Mouse (Mus musculus): ENCODE measurements around the gene Katnbl1. TPM values are rescaled to one million over a fixed set of nuclear protein-coding genes. Genes with fewer than 3 reads are reported as not detected.
A peak's percentile ranks its signal among the peaks of the same experiment; 100 is the strongest.

Gene Katnbl1
- polyA plus RNA-seq, 1 experiment from 2014 or later = 44.2 TPM

GRCm38 (mm10) chr2:112367726-112368673, 11.0 kb upstream of the Katnbl1 start, which contains the start of gene Emc4:
TSS of gene Emc4 (minus strand) at chr2:112368027.
- peak within 1 kb of the TSS; percentile 75 for H3K9ac ChIP-seq (replicated peaks)
- peak within 1 kb of the TSS; percentile 82 for H3K4me2 ChIP-seq (replicated peaks)
- H3K27me3 ChIP-seq = no peaks in the 10 kb centered on the region
- H3K4me3 ChIP-seq = peak within 1 kb of the TSS; percentile 70
- ATAC-seq (ENCODE audit: low FRiP score, low read depth) = peak; percentile 88
- WGBS = 2% methylated on average over 46 of the region's 46 CpGs
- H3K4me1 ChIP-seq = peaks cover 13% of the 10 kb centered on the region
- H3K27ac ChIP-seq (replicated peaks) = peak within 1 kb of the TSS; percentile 79
- peaks cover 20% of the 10 kb centered on the region for H3K36me3 ChIP-seq
- no peaks in the 10 kb centered on the region for H3K9me3 ChIP-seq

- Histone ChIP-seq H3K4me3 (no peak overlapping the region), H3K4me1 (peaks cover 13% of the 10 kb centered on the region), H3K9me3 (no peaks in the 10 kb centered on the region), H3K27me3 (no peaks in the 10 kb centered on the region), H3K27ac (replicated peaks) (no peak overlapping the region), H3K9ac (replicated peaks) (no peak overlapping the region), H3K4me2 (replicated peaks) (no peak overlapping the region), H3K36me3 (peaks cover 4% of the 10 kb centered on the region; the same call in 1 of the 2 replicates)
- 71% methylated on average over 5 of the region's 5 CpGs for WGBS
- ATAC-seq (ENCODE audit: low FRiP score, low read depth) = no peak
Measured at GRCm38 (mm10) chr2:112369941-112370340, 9.1 kb upstream of the Katnbl1 start.

- Histone ChIP-seq H3K9ac (replicated peaks) (no peak overlapping the region), H3K9me3 (no peaks in the 10 kb centered on the region), H3K27me3 (0 out of 2 replicates have a peak, but pooled peaks cover 3% of the 10 kb centered on the region), H3K4me3 (no peak overlapping the region), H3K4me1 (no peaks in the 10 kb centered on the region), H3K36me3 (no peaks in the 10 kb centered on the region), H3K4me2 (replicated peaks) (no peak overlapping the region), H3K27ac (replicated peaks) (no peak overlapping the region)
- ATAC-seq (ENCODE audit: low FRiP score, low read depth) = no peak
- WGBS = 54% methylated on average over 4 of the region's 4 CpGs
Measured at GRCm38 (mm10) chr2:112373141-112373540, 5.9 kb upstream of the Katnbl1 start.

DNA sequence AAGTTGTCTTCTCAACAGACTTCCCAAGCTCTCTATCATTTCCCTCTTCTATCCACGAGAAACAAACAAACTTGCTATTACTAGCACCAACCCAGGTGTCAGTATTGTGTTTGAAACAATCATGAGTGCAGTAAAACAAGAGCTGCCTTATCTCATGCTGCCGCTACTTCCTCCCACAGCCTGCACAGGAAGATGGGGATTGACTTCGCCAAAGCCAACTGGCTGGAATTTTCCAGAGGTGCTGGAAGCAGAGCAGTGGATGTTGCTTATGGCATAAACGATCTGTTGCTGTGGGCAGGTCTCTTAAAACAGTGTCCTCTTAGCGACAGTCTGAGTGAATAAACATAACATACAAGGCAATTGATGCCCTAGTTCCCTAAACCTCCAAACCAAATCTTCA, 4.4 kb upstream of the Katnbl1 start:
- no peak overlapping the region for H3K9ac ChIP-seq (replicated peaks)
- no peak overlapping the region for H3K27ac ChIP-seq (replicated peaks)
- H3K9me3 ChIP-seq = no peaks in the 10 kb centered on the region
- WGBS = 62% methylated on average over 5 of the region's 5 CpGs
- no peak for ATAC-seq (ENCODE audit: low FRiP score, low read depth)
- 0 out of 2 replicates have a peak, but pooled peaks cover 3% of the 10 kb centered on the region for H3K27me3 ChIP-seq
- H3K36me3 ChIP-seq = no peaks in the 10 kb centered on the region
- no peak overlapping the region for H3K4me3 ChIP-seq
- H3K4me2 ChIP-seq (replicated peaks) = no peak overlapping the region
- no peaks in the 10 kb centered on the region for H3K4me1 ChIP-seq

DNA sequence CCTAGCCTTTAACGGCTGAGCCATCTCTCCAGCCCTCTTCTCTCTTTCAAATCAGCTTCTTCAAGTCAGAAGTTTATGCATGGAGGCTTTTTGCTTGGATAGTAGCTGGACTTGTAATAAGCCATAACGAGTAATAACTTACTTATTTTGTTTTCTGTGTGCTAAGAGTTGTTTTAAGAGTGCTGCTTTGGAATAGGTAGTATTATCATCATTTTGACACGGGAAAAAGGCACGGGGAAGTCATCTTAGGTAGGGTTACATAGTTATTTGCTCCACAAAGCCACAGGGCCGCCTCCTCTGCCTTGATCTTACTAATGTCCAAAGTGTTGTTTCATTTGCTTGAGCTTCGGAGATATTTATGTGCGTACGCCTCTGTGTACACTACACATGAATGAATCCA, 1.1 kb downstream of the Katnbl1 start:
- Histone ChIP-seq H3K4me3 (peak overlapping the region; percentile 95), H3K4me1 (peaks cover 11% of the 10 kb centered on the region), H3K4me2 (replicated peaks) (peak overlapping the region; percentile 61), H3K9me3 (no peaks in the 10 kb centered on the region), H3K36me3 (no peaks in the 10 kb centered on the region), H3K27ac (replicated peaks) (no peak overlapping the region), H3K27me3 (0 out of 2 replicates have a peak, but pooled peaks cover 3% of the 10 kb centered on the region), H3K9ac (replicated peaks) (peak overlapping the region; percentile 95)
- whole genome bisulfite sequencing = 57% methylated on average over 8 of the region's 8 CpGs
- no peak for ATAC-seq (ENCODE audit: low FRiP score, low read depth)

- H3K9ac ChIP-seq (replicated peaks) = no peak overlapping the region
- WGBS = 95% methylated on average over 1 of the region's 1 CpGs
- H3K36me3 ChIP-seq = no peaks in the 10 kb centered on the region
- 0 out of 2 replicates have a peak, but pooled peaks cover 3% of the 10 kb centered on the region for H3K27me3 ChIP-seq
- ATAC-seq (ENCODE audit: low FRiP score, low read depth) = no peak
- H3K4me1 ChIP-seq = peaks cover 11% of the 10 kb centered on the region
- no peak overlapping the region for H3K4me3 ChIP-seq
- H3K27ac ChIP-seq (replicated peaks) = no peak overlapping the region
- H3K4me2 ChIP-seq (replicated peaks) = no peak overlapping the region; the same call in 1 of the 2 replicates
- H3K9me3 ChIP-seq = no peaks in the 10 kb centered on the region
Measured at GRCm38 (mm10) chr2:112381219-112381618, 2.2 kb downstream of the Katnbl1 start.

DNA sequence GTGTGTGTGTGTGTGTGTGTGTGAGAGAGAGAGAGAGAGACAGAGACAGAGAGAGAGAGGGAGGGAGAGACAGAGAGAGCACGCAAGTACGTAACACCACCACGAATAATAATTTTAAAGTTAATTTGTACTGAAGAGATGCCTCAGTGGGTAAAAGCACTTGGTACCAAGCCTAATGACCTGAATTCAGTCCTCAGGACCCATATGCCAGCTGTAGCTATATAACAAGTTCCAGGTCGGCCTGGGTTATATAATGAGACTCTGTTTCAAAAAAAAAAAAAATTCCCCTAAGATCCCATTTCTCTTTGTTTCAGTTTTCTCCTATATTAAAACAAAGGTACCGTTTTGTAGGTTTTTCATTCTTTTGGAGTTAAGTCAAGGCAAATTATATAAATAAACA, 11.8 kb downstream of the Katnbl1 start:
- Histone ChIP-seq H3K4me1 (no peaks in the 10 kb centered on the region), H3K9me3 (no peaks in the 10 kb centered on the region), H3K27ac (replicated peaks) (no peak overlapping the region), H3K4me2 (replicated peaks) (no peak overlapping the region), H3K27me3 (no peaks in the 10 kb centered on the region), H3K9ac (replicated peaks) (no peak overlapping the region), H3K36me3 (no peaks in the 10 kb centered on the region), H3K4me3 (no peak overlapping the region)
- 92% methylated on average over 5 of the region's 5 CpGs for WGBS
- ATAC-seq (ENCODE audit: low FRiP score, low read depth) = no peak

GRCm38 (mm10) chr2:112391346-112392000, 12.5 kb downstream of the Katnbl1 start:
- Histone ChIP-seq H3K4me3 (no peak overlapping the region), H3K9ac (replicated peaks) (no peak overlapping the region), H3K27me3 (no peaks in the 10 kb centered on the region), H3K27ac (replicated peaks) (no peak overlapping the region), H3K9me3 (no peaks in the 10 kb centered on the region), H3K4me2 (replicated peaks) (no peak overlapping the region), H3K4me1 (no peaks in the 10 kb centered on the region), H3K36me3 (no peaks in the 10 kb centered on the region)
- ATAC-seq (ENCODE audit: low FRiP score, low read depth) = no peak
- 92% methylated on average over 4 of the region's 4 CpGs for WGBS

DNA sequence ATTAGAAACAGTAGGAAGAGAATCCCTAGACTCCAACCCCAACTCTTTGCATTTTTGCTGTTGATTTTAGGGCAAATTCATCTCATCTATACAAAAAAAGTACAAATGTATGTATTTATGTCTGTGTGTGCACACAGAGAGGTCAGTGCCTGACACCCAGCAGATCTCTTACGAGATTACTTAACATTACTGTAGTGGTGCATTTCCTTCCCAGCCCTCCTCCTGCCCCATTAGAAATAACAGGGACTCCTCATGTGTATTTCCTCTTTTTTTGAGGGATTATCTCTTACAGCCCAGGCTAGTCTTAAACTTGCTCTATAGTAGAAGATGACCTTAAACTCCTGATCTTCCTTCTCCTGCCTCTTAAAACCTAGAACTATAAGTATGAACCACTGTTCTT, 13.7 kb downstream of the Katnbl1 start:
- ATAC-seq (ENCODE audit: low FRiP score, low read depth) = no peak
- WGBS = 89% methylated on average over 1 of the region's 1 CpGs
- Histone ChIP-seq H3K4me3 (no peak overlapping the region), H3K9ac (replicated peaks) (no peak overlapping the region), H3K36me3 (0 out of 2 replicates have a peak, but pooled peaks cover 2% of the 10 kb centered on the region), H3K4me2 (replicated peaks) (no peak overlapping the region), H3K4me1 (no peaks in the 10 kb centered on the region), H3K27ac (replicated peaks) (no peak overlapping the region), H3K9me3 (no peaks in the 10 kb centered on the region), H3K27me3 (no peaks in the 10 kb centered on the region)

DNA sequence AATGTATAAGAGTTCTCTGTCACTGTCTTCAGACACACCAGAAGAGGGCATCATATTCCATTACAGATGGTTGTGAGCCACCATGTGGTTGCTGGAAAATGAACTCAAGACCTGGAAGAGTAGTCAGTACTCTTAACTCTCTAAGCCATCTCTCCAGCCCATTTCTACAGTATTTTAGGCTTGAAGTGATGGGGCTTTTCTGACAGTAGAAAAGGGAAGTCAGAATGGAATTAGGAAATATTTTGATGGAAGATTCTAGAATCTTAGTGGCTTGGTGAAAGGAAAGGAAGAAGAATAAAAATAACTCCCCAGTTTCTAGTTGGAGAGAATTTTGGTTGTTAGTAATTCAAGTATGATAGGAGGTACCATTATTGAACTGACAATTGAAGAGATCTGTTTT, 14.9 kb downstream of the Katnbl1 start:
- no peaks in the 10 kb centered on the region for H3K4me1 ChIP-seq
- no peak overlapping the region for H3K9ac ChIP-seq (replicated peaks)
- 0 out of 2 replicates have a peak, but pooled peaks cover 2% of the 10 kb centered on the region for H3K36me3 ChIP-seq
- H3K9me3 ChIP-seq = no peaks in the 10 kb centered on the region
- no peak overlapping the region for H3K27ac ChIP-seq (replicated peaks)
- H3K4me3 ChIP-seq = no peak overlapping the region
- H3K4me2 ChIP-seq (replicated peaks) = no peak overlapping the region
- no peak for ATAC-seq (ENCODE audit: low FRiP score, low read depth)
- H3K27me3 ChIP-seq = no peaks in the 10 kb centered on the region

DNA sequence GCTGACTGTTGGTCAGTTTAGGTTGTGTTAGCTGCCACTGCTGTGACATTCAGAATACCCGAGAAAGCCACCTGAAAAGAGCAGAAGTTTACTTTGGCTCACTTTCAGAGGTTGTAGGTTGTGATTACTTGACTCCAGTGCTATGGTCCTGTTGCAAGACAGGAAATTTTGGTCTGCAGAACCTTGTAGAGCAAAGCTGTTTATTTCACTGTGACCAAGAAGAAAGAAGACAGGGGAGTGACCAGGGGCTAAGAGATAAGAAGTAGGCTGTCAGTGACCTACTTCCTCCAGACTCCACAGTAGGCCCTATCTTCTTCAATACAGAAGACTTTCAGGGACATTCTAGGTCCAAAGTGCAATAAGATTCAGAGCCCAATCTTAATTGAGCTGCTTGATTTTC, 17.6 kb downstream of the Katnbl1 start:
- Histone ChIP-seq H3K4me2 (replicated peaks) (no peak overlapping the region), H3K36me3 (0 out of 2 replicates have a peak, but pooled peaks cover 2% of the 10 kb centered on the region), H3K9me3 (no peaks in the 10 kb centered on the region), H3K4me3 (no peak overlapping the region), H3K27ac (replicated peaks) (no peak overlapping the region), H3K9ac (replicated peaks) (no peak overlapping the region), H3K4me1 (no peaks in the 10 kb centered on the region), H3K27me3 (no peaks in the 10 kb centered on the region)
- ATAC-seq (ENCODE audit: low FRiP score, low read depth) = no peak
- WGBS = 84% methylated on average over 1 of the region's 1 CpGs

- H3K27me3 ChIP-seq = no peaks in the 10 kb centered on the region
- H3K36me3 ChIP-seq = peaks cover 18% of the 10 kb centered on the region
- H3K4me3 ChIP-seq = no peak overlapping the region
- no peaks in the 10 kb centered on the region for H3K4me1 ChIP-seq
- H3K4me2 ChIP-seq (replicated peaks) = no peak overlapping the region
- H3K9ac ChIP-seq (replicated peaks) = no peak overlapping the region
- no peaks in the 10 kb centered on the region for H3K9me3 ChIP-seq
- WGBS = 96% methylated on average over 3 of the region's 3 CpGs
- ATAC-seq (ENCODE audit: low FRiP score, low read depth) = no peak
- no peak overlapping the region for H3K27ac ChIP-seq (replicated peaks)
Measured at GRCm38 (mm10) chr2:112407030-112407429, 28.0 kb downstream of the Katnbl1 start.

All from midbrain, embryonic 12.5 days (tissue).